Mouse (Mus musculus) cerebellum, adult 11-12 months (tissue): Measurements from ENCODE around the gene Stxbp5.

Source experiments
- DNase-seq: peaks from one replicate; pipeline ENCODE4 v3.0.0; 2022

Stxbp5 gene

DNA sequence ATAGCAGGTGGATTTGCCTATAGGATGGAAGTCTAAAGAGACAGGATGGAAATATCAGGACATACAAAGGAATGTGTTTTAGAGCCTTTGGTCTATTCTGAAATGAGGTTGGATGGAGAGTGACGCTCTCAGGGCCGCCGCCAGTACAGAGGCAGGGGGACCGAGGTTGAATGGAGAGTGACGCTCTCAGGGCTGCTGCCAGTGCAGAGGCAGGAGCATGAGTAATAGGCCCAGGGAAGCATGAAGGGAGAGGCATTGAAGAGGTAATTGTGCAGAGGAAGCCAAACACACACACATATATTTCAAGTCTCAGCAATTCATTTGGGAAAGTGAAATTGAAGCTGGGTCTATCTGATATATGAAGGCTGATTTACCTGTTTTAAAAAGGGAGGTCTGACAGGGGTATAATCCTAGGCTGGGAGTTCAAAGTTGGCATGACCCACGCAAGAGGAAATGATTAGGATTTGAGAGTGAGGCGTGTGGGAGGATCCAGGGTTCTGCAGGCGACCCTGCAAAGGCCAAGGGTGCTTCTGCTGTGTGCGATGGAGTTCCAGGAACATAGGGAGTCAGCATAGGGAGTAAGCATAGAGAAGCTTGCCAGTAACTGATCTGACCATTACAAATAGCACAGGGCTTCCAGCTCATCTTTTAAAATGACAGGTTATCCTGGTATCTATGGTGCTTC, 168.7 kb downstream of the Stxbp5 start:
- DNase-seq, result no peak

DNA sequence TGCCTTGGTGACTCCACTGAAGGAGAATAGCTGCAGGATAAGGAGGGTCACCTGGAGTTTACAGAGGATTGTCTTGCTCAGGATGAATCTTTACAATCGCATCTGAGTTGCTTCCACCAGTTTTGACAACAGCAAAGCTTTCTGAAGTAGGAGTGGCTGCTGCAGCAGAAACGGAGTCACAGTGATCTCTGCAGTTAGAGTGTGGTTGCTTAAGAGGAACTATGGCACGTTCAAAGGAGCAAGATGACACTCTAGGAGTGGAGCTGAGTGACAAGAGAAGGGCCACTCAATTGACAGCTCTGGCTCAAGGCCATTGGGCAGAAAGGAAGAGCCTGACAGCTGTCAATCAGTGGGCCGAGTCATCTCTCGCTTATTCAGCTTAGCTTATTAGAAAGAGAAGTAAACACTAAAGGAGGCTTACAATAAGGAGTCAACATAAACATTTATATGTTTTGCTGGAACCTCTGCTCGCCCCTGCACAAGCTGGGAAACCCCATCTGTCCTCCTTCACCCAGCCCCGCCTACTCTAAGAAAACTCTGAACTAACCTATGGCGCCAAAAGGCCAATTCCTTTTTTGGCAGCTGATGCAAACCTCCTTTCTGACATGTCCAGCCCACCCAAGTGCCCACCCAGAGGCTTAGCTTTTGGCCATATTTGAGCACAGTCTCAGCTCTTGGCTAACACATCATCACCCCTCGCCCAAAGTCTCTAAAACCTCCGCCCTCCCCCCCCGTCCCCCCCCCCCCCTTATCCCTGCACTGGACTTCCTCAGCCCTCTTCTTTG, 178.2 kb downstream of the Stxbp5 start:
- no peak for DNase-seq

DNA sequence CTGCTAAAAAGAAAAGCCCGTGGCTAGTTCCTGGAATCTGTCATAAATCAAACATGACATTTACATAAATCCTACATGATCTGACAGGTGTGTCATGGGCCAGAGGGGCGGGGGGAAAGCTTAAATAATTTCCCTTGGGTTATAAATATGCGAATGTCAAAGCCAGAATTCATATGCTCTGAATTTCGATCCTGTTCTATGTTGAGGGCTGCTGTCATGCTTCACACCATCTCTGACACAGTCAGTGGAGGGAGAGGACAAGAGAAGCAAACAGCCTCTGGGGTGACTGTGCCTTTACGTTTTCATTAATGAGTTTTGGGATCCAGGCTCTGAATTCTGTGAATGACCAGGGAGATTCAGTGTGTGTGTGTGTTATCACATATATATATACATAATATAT, 180.9 kb downstream of the Stxbp5 start:
- DNase-seq, result no peak

DNA sequence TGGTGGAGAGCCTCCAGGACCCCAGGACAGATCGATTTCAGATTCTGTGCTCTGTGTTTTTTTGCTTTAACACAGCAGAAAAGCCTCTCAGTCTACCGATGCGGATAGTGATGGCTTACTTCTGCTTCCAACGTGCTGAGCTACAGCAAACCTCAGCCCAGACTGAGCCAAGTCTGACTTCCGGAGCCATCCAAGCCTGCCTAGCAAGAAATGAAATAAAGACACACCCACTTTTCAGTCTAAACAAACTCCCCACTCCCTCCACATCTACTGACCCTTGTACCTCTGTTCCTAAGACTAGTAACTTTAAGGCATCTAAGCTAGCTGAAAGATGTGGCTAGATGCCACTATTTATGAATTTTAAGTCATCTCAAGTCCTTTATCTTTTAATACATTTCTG, 182.8 kb downstream of the Stxbp5 start:
- DNase-seq, result no peak
